Mouse (Mus musculus): ENCODE measurements around the gene Olfr417.
"Not testable (repeated sequence)": the region's sequence is repeated elsewhere in the genome, so short reads cannot be mapped to it uniquely, and the experiment has no call there.

The Olfr417 gene

GRCm38 (mm10) chr1:174364882-174365451 lies at the start of gene Olfr417:
Gene Olfr417 (plus strand): TSS chr1:174365122.
- no peak for DNase-seq (ENCODE audit: low spot score)

- no peak for DNase-seq (ENCODE audit: low spot score)
Observed at GRCm38 (mm10) chr1:174317308-174317707, 47.6 kb upstream of the Olfr417 start.

GRCm38 (mm10) chr1:174330218-174330617 lies 34.7 kb upstream of the Olfr417 start, which contains the start of gene Mptx1:
Gene Mptx1 (plus strand): TSS chr1:174330518.
- no peak for DNase-seq (ENCODE audit: low spot score)

GRCm38 (mm10) chr1:174353636-174354035 lies 11.3 kb upstream of the Olfr417 start:
- DNase-seq (ENCODE audit: low spot score), result not testable (repeated sequence)

GRCm38 (mm10) chr1:174354640-174355039 lies 10.3 kb upstream of the Olfr417 start:
- DNase-seq (ENCODE audit: low spot score), result no peak

- DNase-seq (ENCODE audit: low spot score), result no peak
Observed at GRCm38 (mm10) chr1:174373799-174374198, 8.9 kb downstream of the Olfr417 start.

- no peak for DNase-seq (ENCODE audit: low spot score)
Observed at GRCm38 (mm10) chr1:174390746-174391145, 25.8 kb downstream of the Olfr417 start, which contains the start of gene Olfr248. Gene Olfr248 (plus strand): TSS chr1:174391046.

- no peak for DNase-seq (ENCODE audit: low spot score)
Observed at GRCm38 (mm10) chr1:174422959-174423358, 58.0 kb downstream of the Olfr417 start.

- DNase-seq (ENCODE audit: low spot score), result no peak
Observed at GRCm38 (mm10) chr1:174423764-174424163, 58.8 kb downstream of the Olfr417 start, which contains the start of gene Olfr414. Gene Olfr414 (plus strand): TSS chr1:174424064.

Data from lung, postnatal 25 days (tissue).